Mouse (Mus musculus) ovary, postnatal 10 days (tissue): ENCODE data around the gene St3gal5.
"Not testable (repeated sequence)": the region's sequence is repeated elsewhere in the genome, so short reads cannot be mapped to it uniquely, and the experiment has no call there.

Source experiments
- DNase-seq: peaks from one replicate; pipeline ENCODE4 v3.0.0; 2022; ENCODE audit warnings: low spot score

The St3gal5 gene

DNA sequence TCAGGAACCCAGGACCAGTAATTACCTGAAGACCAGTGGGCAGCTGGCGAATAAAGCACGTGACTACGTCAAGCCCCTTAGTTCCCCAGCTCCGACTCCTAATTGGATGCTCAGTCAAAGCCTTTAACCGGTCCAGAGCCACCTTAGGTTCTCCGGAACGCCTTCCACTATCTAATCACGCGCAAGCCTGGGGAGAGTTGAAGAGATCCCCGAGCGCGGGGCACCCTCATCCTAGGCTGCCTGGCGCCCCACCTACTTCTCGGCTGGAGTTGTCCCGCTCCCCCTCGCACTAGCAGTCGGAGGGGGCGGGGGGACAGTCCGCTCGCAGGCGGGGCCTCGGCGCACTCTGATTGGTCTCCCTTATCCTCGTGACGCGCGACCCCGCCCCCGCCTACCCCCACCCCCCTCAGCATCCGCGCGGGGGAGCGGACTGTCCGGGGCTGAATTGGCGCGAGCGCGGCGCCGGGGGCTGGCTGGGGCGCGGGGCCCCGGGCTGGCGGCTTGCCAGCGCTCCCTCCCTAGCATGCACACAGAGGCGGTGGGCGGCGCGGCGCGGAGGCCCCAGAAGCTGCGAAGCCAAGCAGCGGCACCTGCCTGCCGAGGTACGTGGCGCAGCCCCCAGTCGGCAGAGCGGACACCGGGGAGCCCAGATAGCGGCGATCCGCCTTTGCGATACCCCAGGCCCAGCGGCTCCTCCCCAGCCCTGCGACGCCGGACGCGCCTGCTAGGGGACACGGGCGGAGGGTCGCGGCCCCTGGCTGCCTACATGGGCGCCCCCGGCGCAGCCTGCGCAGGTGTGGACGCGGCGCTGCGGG lies at the start of gene St3gal5:
St3gal5 (plus strand) TSS at position 412 of the 815 bp plus-strand sequence.
- DNase-seq: peak; percentile 69

DNA sequence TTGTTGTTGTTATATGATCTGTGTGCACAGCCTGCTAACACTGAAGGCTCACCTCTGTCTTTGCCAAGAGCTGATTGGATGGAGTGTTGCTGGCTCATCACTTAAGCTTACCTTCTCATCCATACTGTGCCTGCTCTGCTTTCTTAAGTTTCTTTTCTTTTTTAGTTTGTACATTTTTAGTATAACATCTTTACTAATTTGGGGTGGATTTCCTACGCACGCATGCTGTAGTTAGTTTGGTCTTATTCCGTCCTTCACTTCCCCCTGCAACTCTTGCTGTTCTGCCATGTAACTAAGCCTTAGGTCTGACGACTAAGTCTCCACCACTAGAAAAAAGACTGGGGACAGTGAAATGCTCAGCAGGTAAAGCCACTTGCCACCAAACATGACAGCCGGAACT lies 48.7 kb upstream of the St3gal5 start:
- no peak for DNase-seq

DNA sequence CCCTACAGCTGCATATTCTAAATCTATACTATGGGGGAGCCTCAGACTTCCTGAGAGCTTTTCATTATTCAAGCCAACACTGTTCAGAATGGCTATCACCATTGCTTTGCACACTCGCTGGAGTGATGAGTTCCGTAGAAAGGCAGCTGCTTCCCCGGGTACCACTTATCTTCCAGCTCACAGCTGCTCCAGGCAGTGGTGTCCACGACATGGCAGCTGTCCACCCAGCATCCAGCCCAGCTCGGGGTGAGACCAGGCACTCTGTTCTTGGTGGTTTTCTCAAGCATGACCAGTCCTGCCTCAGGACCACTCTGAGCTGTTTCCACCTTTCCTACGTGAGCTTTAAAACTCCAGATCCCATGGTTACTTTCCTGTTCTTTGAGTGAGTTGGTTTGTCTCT lies 47.5 kb upstream of the St3gal5 start:
- DNase-seq: no peak

DNA sequence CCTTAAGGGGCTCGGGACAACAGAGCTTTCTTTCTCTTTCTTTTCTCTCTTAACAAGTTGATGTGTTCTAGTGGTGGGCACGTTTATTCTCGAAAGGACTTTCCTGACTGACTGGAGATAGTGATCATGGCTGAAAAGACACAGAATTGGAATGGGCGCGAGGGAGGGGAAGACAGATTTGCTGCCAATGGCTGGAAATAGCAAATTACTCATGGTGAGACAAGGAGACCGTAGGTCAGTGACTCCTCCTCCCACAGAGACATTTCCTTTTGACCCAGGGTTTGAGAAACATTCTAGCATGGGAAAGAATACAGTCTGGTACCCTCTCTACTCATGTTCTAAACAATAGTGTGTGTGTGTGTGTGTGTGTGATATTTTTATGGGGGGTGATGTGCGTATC lies 46.6 kb upstream of the St3gal5 start:
- DNase-seq: no peak

GRCm38 (mm10) chr6:72051247-72051646 lies 46.1 kb upstream of the St3gal5 start:
- no peak for DNase-seq

DNA sequence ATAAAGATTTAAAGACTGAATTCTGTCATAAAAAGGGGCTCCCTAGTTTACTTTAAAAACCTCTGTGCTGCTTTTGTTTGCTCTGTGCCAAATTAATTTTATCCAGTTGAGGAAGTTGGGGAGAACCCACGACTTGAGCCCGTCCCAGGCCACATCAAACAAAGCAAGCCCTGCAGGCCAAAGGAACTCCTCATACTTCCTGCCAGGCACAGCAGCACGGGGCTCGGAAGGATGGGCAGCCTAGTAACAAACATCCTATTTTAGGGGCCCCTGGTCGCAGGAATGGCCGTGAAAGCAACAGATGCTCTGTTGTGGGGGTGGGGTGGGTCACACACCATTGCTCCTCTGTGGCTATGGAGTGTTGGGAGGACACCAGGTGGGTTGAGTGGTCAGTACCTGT lies 45.6 kb upstream of the St3gal5 start:
- DNase-seq: no peak

GRCm38 (mm10) chr6:72056548-72056947 lies 40.8 kb upstream of the St3gal5 start:
- DNase-seq: no peak

GRCm38 (mm10) chr6:72058398-72058889 lies 38.9 kb upstream of the St3gal5 start:
- DNase-seq: no peak

- not testable (repeated sequence) for DNase-seq
Observed at GRCm38 (mm10) chr6:72060677-72061076, 36.7 kb upstream of the St3gal5 start.

GRCm38 (mm10) chr6:72063718-72064117 lies 33.7 kb upstream of the St3gal5 start:
- DNase-seq: no peak

GRCm38 (mm10) chr6:72065988-72066387 lies 31.4 kb upstream of the St3gal5 start:
- DNase-seq: no peak

- DNase-seq: no peak
Observed at GRCm38 (mm10) chr6:72068436-72068835, 29.0 kb upstream of the St3gal5 start.

GRCm38 (mm10) chr6:72071281-72071870 lies 26.0 kb upstream of the St3gal5 start:
- DNase-seq: no peak

- no peak for DNase-seq
Observed at GRCm38 (mm10) chr6:72073781-72074180, 23.6 kb upstream of the St3gal5 start.

DNA sequence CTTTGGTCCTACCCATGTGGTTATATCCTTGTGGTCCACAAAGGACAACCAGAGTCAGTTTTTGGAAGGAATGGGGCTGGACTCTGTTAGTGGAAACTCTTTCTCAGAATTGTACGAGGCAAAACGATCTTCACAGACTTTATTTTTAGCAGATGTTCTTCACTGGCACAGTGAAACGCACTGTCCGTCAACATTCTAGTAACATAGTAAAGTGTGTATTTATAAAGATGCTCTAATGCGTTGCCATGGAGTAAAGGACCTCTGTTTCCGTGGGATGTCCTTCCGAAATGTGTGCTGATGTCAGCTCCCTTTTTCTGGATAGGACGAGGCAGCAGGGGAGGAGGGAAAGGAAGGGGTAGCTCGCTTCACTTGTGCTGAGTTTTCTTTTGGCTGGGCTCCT lies 20.9 kb upstream of the St3gal5 start:
- no peak for DNase-seq

DNA sequence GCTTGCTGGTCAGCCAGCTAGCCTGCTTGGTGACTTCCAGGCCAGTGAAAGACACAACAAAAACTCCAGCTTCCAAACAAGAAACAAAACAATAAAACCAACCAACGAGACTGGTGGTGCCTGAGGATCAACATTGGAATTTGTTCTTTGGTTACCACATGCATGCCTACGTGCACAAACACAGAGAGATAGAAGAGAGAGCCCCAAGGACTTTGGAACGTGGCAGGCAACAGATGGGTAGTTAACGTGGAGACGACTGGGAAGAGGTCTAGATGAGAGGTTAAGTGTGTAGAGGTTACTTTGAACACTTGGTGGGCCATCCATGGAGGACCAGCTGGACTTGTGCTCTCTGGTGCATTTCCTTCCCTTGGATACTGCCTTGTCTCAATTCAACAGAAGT lies 19.2 kb upstream of the St3gal5 start:
- DNase-seq: no peak

DNA sequence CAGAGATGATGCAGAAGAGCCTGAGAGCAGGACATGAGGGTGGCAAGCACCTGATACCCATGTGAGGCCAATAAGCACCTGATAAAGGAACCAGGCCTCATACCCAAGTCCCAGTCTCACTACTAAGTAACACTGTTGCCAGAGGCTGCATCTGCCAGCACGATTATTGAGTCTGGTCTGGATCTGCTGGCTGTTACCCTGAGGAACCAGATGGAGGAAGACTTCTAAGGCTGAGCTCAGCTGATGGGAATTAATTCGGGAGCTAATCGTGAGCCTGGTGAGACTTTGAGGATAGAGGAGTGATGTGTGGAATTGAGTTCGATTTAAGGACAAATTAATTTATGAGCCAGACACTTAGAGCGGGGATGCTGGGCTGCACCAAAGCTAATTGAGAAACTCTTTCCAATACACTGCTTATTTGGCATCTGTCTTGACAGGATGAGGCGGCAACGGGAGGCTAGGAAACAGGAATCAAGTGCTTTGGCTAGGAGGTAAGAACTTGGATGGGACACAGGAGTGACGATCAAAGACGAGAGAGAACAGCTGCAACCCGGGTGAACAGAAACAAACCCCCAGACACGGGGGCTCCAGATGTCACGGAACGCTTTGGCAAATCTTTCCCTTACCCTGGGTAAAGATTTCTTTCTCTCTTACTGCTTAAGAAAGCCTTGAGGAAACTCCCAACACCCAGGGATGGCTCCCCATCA lies 15.9 kb upstream of the St3gal5 start:
- DNase-seq: no peak

- DNase-seq: no peak
Observed at GRCm38 (mm10) chr6:72087402-72087801, 10.0 kb upstream of the St3gal5 start.

- DNase-seq: no peak
Observed at GRCm38 (mm10) chr6:72089865-72090264, 7.5 kb upstream of the St3gal5 start.

- DNase-seq: no peak
Observed at GRCm38 (mm10) chr6:72091007-72091406, 6.4 kb upstream of the St3gal5 start.

- DNase-seq: no peak
Observed at GRCm38 (mm10) chr6:72093121-72093520, 4.3 kb upstream of the St3gal5 start.

GRCm38 (mm10) chr6:72096217-72096616 lies 1.2 kb upstream of the St3gal5 start:
- DNase-seq: no peak

GRCm38 (mm10) chr6:72096669-72097068 lies 723 bp upstream of the St3gal5 start:
- no peak for DNase-seq
